Mouse (Mus musculus) erythroid progenitor cell, adult 5-6 weeks (primary cell): ENCODE results near the gene Stx8. TPM values are rescaled to one million over a fixed set of nuclear protein-coding genes. Genes with fewer than 3 reads are reported as not detected.

ENCODE experiments used
- ATAC-seq: replicated peaks from 2 replicates; pipeline ENCODE4 v1.8.0; 2016; ENCODE audit warnings: moderate number of reproducible peaks, mild to moderate bottlenecking, moderate TSS enrichment, inconsistent platforms; ENCODE audit not compliant: poor library complexity, low FRiP score, severe bottlenecking
- total RNA-seq, 2 experiments: library from RNA; stranded (forward) in 1 of 2; stranded (reverse) in 1 of 2; fragments of 150-400 nt in 1 of 2; fragments of 186-747, 209-891 nt in 1 of 2; gene quantifications; 2 replicates each; pipeline versions ENCODE4 v1.2.3 to v1.2.4; 2015 to 2017; ENCODE audit warnings: low replicate concordance in 2 of 2

The Stx8 gene
- total RNA-seq, 2 experiments from 2014 or later = 3.3 to 14.7 TPM

- no peak for ATAC-seq
Measured at GRCm38 (mm10) chr11:68032448-68032847, 66.5 kb downstream of the Stx8 start.

GRCm38 (mm10) chr11:68033331-68033926 lies 67.4 kb downstream of the Stx8 start:
- ATAC-seq = no peak

GRCm38 (mm10) chr11:68034422-68034821 lies 68.4 kb downstream of the Stx8 start:
- ATAC-seq = no peak

GRCm38 (mm10) chr11:68035303-68035891 lies 69.4 kb downstream of the Stx8 start:
- ATAC-seq = no peak

GRCm38 (mm10) chr11:68036133-68036959 lies 70.4 kb downstream of the Stx8 start:
- no peak for ATAC-seq

- no peak for ATAC-seq
Measured at GRCm38 (mm10) chr11:68037093-68037492, 71.1 kb downstream of the Stx8 start.

GRCm38 (mm10) chr11:68038101-68038500 lies 72.1 kb downstream of the Stx8 start:
- ATAC-seq = no peak

- no peak for ATAC-seq
Measured at GRCm38 (mm10) chr11:68044181-68044580, 78.2 kb downstream of the Stx8 start.

GRCm38 (mm10) chr11:68046916-68047315 lies 80.9 kb downstream of the Stx8 start:
- no peak for ATAC-seq

GRCm38 (mm10) chr11:68049261-68050165 lies 83.5 kb downstream of the Stx8 start:
- no peak for ATAC-seq

GRCm38 (mm10) chr11:68050725-68051124 lies 84.7 kb downstream of the Stx8 start:
- ATAC-seq = no peak

- no peak for ATAC-seq
Measured at GRCm38 (mm10) chr11:68051305-68051704, 85.3 kb downstream of the Stx8 start.

GRCm38 (mm10) chr11:68058466-68059201 lies 92.6 kb downstream of the Stx8 start:
- ATAC-seq = no peak

- ATAC-seq = no peak
Measured at GRCm38 (mm10) chr11:68060651-68061050, 94.7 kb downstream of the Stx8 start.

- ATAC-seq = no peak
Measured at GRCm38 (mm10) chr11:68062116-68062515, 96.1 kb downstream of the Stx8 start.

- no peak for ATAC-seq
Measured at GRCm38 (mm10) chr11:68067806-68068205, 101.8 kb downstream of the Stx8 start.

GRCm38 (mm10) chr11:68070086-68070485 lies 104.1 kb downstream of the Stx8 start:
- ATAC-seq = no peak

- no peak for ATAC-seq
Measured at GRCm38 (mm10) chr11:68071836-68072235, 105.8 kb downstream of the Stx8 start.

- ATAC-seq = no peak
Measured at GRCm38 (mm10) chr11:68072597-68073210, 106.7 kb downstream of the Stx8 start.
